Mouse (Mus musculus): ENCODE measurements at regions not wholly inside any gene's neighbourhood (a gene's known extent, or its start where the extent isn't known, plus 50 kb on each side); places are given as distances from the start of the nearest gene placed in this dataset.
A peak's percentile ranks its signal among the peaks of the same experiment; 100 is the strongest.

DNA sequence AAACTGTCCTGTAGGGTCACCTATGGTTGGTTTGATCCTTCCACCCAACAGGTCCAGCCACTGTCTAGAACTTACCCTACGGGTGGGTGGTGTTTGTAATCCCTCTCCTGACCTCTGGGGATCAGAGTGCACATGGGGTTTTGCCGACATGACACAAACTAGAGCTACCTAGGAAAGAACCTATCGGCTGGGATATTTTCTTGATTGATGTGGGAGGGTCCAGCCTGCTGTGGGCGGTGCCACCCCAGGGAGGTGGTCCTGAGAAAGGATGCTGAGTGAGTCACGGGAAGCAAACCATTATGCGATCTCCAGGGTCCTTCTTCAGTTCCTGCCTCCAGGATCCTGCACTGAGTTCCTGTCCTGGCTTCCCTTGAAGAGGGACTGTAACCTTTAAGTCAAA lies 162.3 kb upstream of the Sdk2 start:
- WGBS = 83% methylated on average over 6 of the region's 6 CpGs
- H3K4me1 ChIP-seq (ENCODE audit: control insufficient read depth, insufficient read depth, low read length) = peaks cover 3% of the 10 kb centered on the region; the same call in 1 of the 2 replicates
- no peak overlapping the region for H3K4me3 ChIP-seq (replicated peaks; ENCODE audit: control insufficient read depth, low read depth, low read length)
- H3K27ac ChIP-seq (ENCODE audit: control insufficient read depth, insufficient read depth, low read depth, low read length, poor library complexity) = no peak overlapping the region
- TF ChIP-seq CTCF (IDR thresholded peaks at IDR 0.05; ENCODE audit: control insufficient read depth, insufficient read depth, low read length) (no peak), POLR2A (IDR thresholded peaks at IDR 0.05; ENCODE audit: borderline replicate concordance, control insufficient read depth, low read depth, low read length) (no peak)

DNA sequence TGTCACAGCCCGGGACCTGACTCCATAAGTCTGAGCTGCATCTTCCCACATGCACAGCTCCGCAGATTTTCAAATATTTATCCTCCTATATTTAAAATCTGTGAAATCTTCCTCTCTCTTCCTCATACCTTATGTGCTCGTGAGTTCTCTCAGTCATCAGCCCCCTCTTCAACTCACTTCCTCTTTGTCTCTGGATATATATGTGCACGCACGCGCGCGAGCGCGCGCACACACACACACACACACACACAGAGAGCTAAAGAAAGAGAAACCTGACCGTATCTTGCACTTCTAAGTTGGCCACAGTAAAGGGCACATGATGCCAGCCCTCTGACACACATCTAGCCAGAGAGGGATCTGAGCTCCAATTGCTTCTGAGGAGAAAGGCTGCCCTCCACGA lies 159.7 kb upstream of the Sdk2 start:
- Histone ChIP-seq H3K4me3 (replicated peaks; ENCODE audit: control insufficient read depth, low read depth, low read length) (no peak overlapping the region), H3K27ac (ENCODE audit: control insufficient read depth, insufficient read depth, low read depth, low read length, poor library complexity) (peak overlapping the region; percentile 55; the same call in 1 of the 2 replicates), H3K4me1 (ENCODE audit: control insufficient read depth, insufficient read depth, low read length) (peaks cover 3% of the 10 kb centered on the region; the same call in 1 of the 2 replicates)
- TF ChIP-seq POLR2A (IDR thresholded peaks at IDR 0.05; ENCODE audit: borderline replicate concordance, control insufficient read depth, low read depth, low read length) (no peak), CTCF (IDR thresholded peaks at IDR 0.05; ENCODE audit: control insufficient read depth, insufficient read depth, low read length) (no peak)
- 16% methylated on average over 13 of the region's 13 CpGs for WGBS

DNA sequence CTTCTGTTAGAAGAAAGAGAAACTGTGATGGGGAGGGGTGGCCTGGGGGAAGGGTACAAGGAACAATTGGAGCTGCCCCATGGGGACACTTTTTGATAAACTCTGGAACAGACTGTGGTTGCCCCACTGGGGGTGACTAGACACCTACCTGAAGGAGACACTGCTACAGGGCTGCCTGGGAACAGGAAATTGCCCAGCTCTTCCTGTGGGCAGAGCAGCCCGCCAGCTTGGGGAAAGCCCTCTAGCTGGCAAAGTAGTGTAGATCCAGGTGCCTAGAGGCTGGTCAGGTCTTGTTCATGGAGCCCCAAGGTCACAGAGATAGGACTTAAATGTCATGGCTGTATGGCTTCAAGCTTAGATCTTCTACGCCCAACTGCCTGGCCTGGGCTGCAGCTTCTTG lies 157.9 kb upstream of the Sdk2 start:
- WGBS = 49% methylated on average over 2 of the region's 2 CpGs
- H3K4me1 ChIP-seq (ENCODE audit: control insufficient read depth, insufficient read depth, low read length) = peaks cover 3% of the 10 kb centered on the region; the same call in 1 of the 2 replicates
- no peak overlapping the region for H3K4me3 ChIP-seq (replicated peaks; ENCODE audit: control insufficient read depth, low read depth, low read length)
- no peak for TF ChIP-seq CTCF (IDR thresholded peaks at IDR 0.05; ENCODE audit: control insufficient read depth, insufficient read depth, low read length)
- TF ChIP-seq POLR2A (IDR thresholded peaks at IDR 0.05; ENCODE audit: borderline replicate concordance, control insufficient read depth, low read depth, low read length) = no peak
- H3K27ac ChIP-seq (ENCODE audit: control insufficient read depth, insufficient read depth, low read depth, low read length, poor library complexity) = no peak overlapping the region

DNA sequence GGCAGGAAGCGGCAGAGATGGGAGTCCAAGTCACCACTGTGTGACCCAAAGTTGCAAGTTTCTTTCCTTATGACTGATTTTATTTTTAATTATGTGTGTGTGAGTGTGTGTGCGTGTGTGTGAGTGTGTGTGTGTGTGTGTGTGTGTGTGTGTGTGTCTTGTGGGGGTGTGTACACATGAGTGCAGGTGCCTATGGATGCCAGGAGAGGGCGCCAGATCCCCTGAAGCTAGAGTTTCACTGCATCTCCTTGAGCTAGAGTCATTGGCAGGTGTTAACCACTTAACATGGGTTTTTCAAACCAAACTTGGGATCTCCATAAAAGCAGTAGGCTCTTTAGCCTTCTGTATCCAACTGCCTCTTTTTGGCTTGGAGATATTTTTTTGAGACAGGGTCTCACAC lies 156.2 kb upstream of the Sdk2 start:
- peaks cover 3% of the 10 kb centered on the region; the same call in 1 of the 2 replicates for H3K4me1 ChIP-seq (ENCODE audit: control insufficient read depth, insufficient read depth, low read length)
- H3K4me3 ChIP-seq (replicated peaks; ENCODE audit: control insufficient read depth, low read depth, low read length) = no peak overlapping the region
- H3K27ac ChIP-seq (ENCODE audit: control insufficient read depth, insufficient read depth, low read depth, low read length, poor library complexity) = no peak overlapping the region
- WGBS = 87% methylated on average over 3 of the region's 3 CpGs
- 0 out of 2 replicates have a peak, but pooled peaks have one; percentile 8 for TF ChIP-seq CTCF (IDR thresholded peaks at IDR 0.05; ENCODE audit: control insufficient read depth, insufficient read depth, low read length)
- TF ChIP-seq POLR2A (IDR thresholded peaks at IDR 0.05; ENCODE audit: borderline replicate concordance, control insufficient read depth, low read depth, low read length) = no peak

DNA sequence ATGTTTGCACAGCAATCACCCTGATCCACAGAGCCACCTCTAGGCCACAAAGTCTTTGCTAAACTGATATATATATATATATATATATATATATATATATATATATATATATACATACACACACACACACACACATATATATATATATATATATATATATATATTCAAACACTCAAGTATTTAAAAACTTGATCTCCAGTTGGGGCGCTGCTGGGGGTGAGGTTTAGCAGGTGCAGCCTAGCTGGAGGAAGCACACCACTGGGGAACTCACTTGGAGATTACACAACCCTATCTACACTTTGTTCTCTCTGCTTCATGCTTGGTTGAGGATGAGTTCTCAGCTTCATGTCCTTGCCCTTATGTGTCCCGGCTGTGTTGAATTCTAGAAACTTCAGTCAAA lies 153.6 kb upstream of the Sdk2 start:
- no peak overlapping the region for H3K27ac ChIP-seq (ENCODE audit: control insufficient read depth, insufficient read depth, low read depth, low read length, poor library complexity)
- H3K4me1 ChIP-seq (ENCODE audit: control insufficient read depth, insufficient read depth, low read length) = peaks cover 3% of the 10 kb centered on the region; the same call in 1 of the 2 replicates
- no peak overlapping the region for H3K4me3 ChIP-seq (replicated peaks; ENCODE audit: control insufficient read depth, low read depth, low read length)
- TF ChIP-seq POLR2A (IDR thresholded peaks at IDR 0.05; ENCODE audit: borderline replicate concordance, control insufficient read depth, low read depth, low read length) (no peak), CTCF (IDR thresholded peaks at IDR 0.05; ENCODE audit: control insufficient read depth, insufficient read depth, low read length) (no peak)
- 57% methylated on average over 2 of the region's 2 CpGs for WGBS

DNA sequence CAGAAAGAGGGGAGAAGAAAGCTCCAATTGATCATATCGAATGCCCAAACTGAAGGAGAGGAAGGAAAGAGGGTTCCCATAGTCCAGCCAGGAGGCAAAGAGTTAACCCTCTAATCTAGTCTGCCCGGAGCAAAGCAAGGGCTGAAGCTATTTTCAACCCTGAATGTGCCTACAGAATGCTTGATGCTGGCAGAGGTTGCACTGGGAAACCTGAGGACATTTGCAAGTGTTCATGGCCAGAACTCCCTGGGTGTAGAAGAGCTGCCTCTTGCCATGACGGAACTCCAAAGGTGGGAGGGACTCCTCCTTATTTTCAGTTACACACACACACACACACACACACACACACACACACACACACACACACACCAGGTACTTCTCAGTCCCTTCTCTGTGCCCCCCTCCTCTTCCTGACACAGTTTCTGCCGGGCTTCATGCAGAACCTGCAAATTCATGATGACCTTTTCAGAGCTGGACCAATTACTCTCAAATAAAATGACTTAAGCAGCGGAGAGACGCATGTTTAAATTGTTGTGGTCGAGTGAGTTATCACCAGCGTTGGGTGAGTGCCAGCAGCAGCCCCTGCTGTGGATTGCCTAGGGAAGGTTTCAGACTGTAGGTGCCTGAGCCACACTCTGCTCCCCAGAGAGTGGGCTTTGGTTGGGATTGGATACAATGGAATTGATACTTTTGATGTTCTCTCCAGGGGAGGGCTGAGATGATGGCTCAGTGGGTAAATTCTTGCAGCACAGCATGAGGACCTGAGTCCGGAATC lies 152.1 kb upstream of the Sdk2 start:
- Histone ChIP-seq H3K4me3 (replicated peaks; ENCODE audit: control insufficient read depth, low read depth, low read length) (no peak overlapping the region), H3K4me1 (ENCODE audit: control insufficient read depth, insufficient read depth, low read length) (no peaks in the 10 kb centered on the region), H3K27ac (ENCODE audit: control insufficient read depth, insufficient read depth, low read depth, low read length, poor library complexity) (no peak overlapping the region)
- WGBS = 27% methylated on average over 9 of the region's 9 CpGs
- TF ChIP-seq CTCF (IDR thresholded peaks at IDR 0.05; ENCODE audit: control insufficient read depth, insufficient read depth, low read length) = no peak
- no peak for TF ChIP-seq POLR2A (IDR thresholded peaks at IDR 0.05; ENCODE audit: borderline replicate concordance, control insufficient read depth, low read depth, low read length)

DNA sequence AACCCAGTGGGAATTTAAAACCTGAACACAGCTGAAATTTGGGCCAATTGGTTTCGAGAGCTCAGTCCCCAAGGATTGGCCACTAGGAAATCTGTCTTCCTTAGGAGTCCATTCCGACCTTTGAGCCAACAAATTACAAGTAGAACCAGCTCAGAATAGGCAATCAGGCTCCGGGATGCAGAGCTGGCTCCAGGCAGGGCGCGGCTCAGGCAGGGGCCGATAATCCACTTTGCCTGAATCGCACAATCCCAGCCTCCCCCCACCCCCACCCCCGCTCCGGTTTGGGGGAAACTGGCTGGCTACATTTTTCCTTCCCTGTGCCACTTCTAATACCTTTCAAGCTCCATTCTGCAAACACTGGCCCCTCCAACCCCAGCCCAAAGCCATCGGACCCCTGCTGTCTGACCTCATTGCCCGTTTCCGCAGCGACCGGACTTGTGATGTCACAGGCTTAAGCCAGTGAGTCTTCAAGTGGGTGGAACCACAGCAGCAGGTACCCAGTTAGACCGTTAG lies 150.5 kb upstream of the Sdk2 start:
- H3K27ac ChIP-seq (ENCODE audit: control insufficient read depth, insufficient read depth, low read depth, low read length, poor library complexity) = no peak overlapping the region
- 43% methylated on average over 15 of the region's 15 CpGs for WGBS
- TF ChIP-seq POLR2A (IDR thresholded peaks at IDR 0.05; ENCODE audit: borderline replicate concordance, control insufficient read depth, low read depth, low read length) (no peak), CTCF (IDR thresholded peaks at IDR 0.05; ENCODE audit: control insufficient read depth, insufficient read depth, low read length) (no peak)
- H3K4me1 ChIP-seq (ENCODE audit: control insufficient read depth, insufficient read depth, low read length) = no peaks in the 10 kb centered on the region
- no peak overlapping the region for H3K4me3 ChIP-seq (replicated peaks; ENCODE audit: control insufficient read depth, low read depth, low read length)

DNA sequence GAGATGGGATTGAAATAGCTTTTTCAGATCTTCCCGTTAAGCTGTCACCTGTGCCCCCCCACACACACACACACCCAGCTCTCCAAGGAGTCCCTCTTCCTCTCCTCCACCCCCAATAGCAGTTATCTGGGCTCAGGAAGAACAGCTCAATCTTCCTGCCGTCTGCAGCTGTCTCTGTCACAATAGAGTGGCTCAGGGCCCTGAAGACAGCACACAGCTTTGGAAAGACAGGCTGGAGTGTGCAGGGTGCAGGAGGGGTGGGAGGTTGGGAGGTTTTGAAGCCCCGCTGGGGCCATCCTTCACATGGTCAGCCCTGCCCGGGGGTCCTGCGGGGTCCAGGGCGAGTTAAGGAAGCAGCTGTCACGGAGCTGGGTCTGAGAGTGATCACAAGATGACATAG lies 149.6 kb upstream of the Sdk2 start:
- no peak for TF ChIP-seq CTCF (IDR thresholded peaks at IDR 0.05; ENCODE audit: control insufficient read depth, insufficient read depth, low read length)
- TF ChIP-seq POLR2A (IDR thresholded peaks at IDR 0.05; ENCODE audit: borderline replicate concordance, control insufficient read depth, low read depth, low read length) = no peak
- Histone ChIP-seq H3K27ac (ENCODE audit: control insufficient read depth, insufficient read depth, low read depth, low read length, poor library complexity) (no peak overlapping the region), H3K4me1 (ENCODE audit: control insufficient read depth, insufficient read depth, low read length) (no peaks in the 10 kb centered on the region), H3K4me3 (replicated peaks; ENCODE audit: control insufficient read depth, low read depth, low read length) (no peak overlapping the region)
- 20% methylated on average over 7 of the region's 7 CpGs for WGBS
